Mouse (Mus musculus) small intestine, adult 2 months (tissue): Measurements from ENCODE around the gene Taar7b. TPM values are rescaled to one million over a fixed set of nuclear protein-coding genes. Genes with fewer than 3 reads are reported as not detected.

Experiments used
- H3K27ac ChIP-seq: fragments of 200-500 bp; 2 replicates; pipeline ENCODE4 v1.5.1; 2012; ENCODE audit warnings: low read depth, low read length, control low read depth, inconsistent platforms; ENCODE audit not compliant: insufficient read depth
- H3K27me3 ChIP-seq: fragments of 200-500 bp; 2 replicates; pipeline ENCODE4 v1.6.1; 2012; ENCODE audit warnings: mild to moderate bottlenecking, moderate library complexity, low read length, inconsistent platforms; ENCODE audit not compliant: control insufficient read depth, insufficient read depth
- H3K36me3 ChIP-seq: fragments of 200-500 bp; 2 replicates; pipeline ENCODE4 v1.6.1; 2012; ENCODE audit warnings: mild to moderate bottlenecking, low read length, control low read depth, inconsistent platforms; ENCODE audit not compliant: control insufficient read depth, insufficient read depth
- H3K4me1 ChIP-seq: fragments of 200-500 bp; 2 replicates; pipeline ENCODE4 v1.6.1; 2012; ENCODE audit warnings: low read length, inconsistent platforms, mixed read lengths; ENCODE audit not compliant: control insufficient read depth, insufficient read depth, insufficient read length
- H3K4me3 ChIP-seq: fragments of 200-500 bp; 2 replicates; pipeline ENCODE4 v1.5.1; 2012; ENCODE audit warnings: low read depth, mild to moderate bottlenecking, control low read depth, inconsistent platforms, low read length, moderate library complexity
- CTCF ChIP-seq: fragments of 200-500 bp; IDR thresholded peaks from 2 replicates; pipeline ENCODE4 v1.5.1; 2012; ENCODE audit warnings: low read depth, mild to moderate bottlenecking, control low read depth, inconsistent platforms, low read length, moderate library complexity, mixed read lengths; ENCODE audit not compliant: insufficient replicate concordance, insufficient read length; ENCODE audit errors: extremely low read depth
- POLR2A ChIP-seq: fragments of 200-500 bp; IDR thresholded peaks from 2 replicates; pipeline ENCODE4 v1.6.1; 2012; ENCODE audit warnings: low read depth, mild to moderate bottlenecking, control low read depth, inconsistent platforms, low read length, moderate library complexity
- WGBS: fragments of 180-500 bp; shearing (Covaris S2); methylation state at CpG from one replicate; pipeline ENCODE4 v1.1.7; 2018; 5-methylcytosine and 5-hydroxymethylcytosine counted together
- polyA plus RNA-seq: library from polyadenylated mRNA; depleted of rRNA; stranded (reverse); fragments of >200 nt; gene quantifications from 2 replicates; pipeline ENCODE4 v1.2.3, GENCODE M21; 2012; rRNA removed

Taar7b gene
- polyA plus RNA-seq, result not detected in 2 replicates

GRCm38 (mm10) chr10:23999639-24000038 is at the start of gene Taar7b:
TSS of gene Taar7b (plus strand) at chr10:23999939.
- Histone ChIP-seq H3K36me3 (no peaks in the 10 kb centered on the region), H3K27ac (no peak within 1 kb of the TSS), H3K4me1 (no peaks in the 10 kb centered on the region), H3K4me3 (no peak within 1 kb of the TSS), H3K27me3 (no peaks in the 10 kb centered on the region)
- TF ChIP-seq CTCF (no peak), POLR2A (no peak)
- WGBS, result 71% methylated on average over 1 of the region's 1 CpGs

DNA sequence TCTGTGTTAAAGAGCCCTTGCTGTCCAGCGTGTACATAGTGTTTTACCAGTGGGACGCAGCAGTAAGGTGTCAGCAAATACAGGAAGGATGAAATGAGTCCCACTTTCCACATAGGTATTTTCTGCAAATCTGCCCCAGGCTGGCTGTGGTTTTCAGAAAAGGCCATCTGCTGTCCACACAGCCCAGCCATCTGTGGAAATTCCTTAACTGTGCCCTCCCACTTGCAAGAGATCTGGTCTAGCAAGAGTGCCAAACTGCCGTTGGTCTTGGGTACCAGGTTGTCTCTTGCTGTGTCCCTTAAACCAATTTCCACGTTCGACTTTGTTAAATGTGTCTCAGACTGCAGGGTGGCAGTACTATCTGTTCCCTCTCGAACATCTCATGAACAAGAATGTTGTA is 48.0 kb upstream of the Taar7b start:
- Histone ChIP-seq H3K36me3 (no peaks in the 10 kb centered on the region), H3K4me1 (no peaks in the 10 kb centered on the region), H3K27ac (no peak overlapping the region), H3K27me3 (no peaks in the 10 kb centered on the region), H3K4me3 (no peak overlapping the region)
- TF ChIP-seq CTCF, result no peak
- TF ChIP-seq POLR2A, result no peak
- 79% methylated on average over 6 of the region's 6 CpGs for WGBS

- Histone ChIP-seq H3K4me3 (no peak overlapping the region), H3K36me3 (no peaks in the 10 kb centered on the region), H3K4me1 (peaks cover 2% of the 10 kb centered on the region; the same call in 1 of the 2 replicates), H3K27me3 (no peaks in the 10 kb centered on the region), H3K27ac (no peak overlapping the region)
- TF ChIP-seq POLR2A, result no peak
- TF ChIP-seq CTCF, result no peak
- 21% methylated on average over 3 of the region's 3 CpGs for WGBS
These were observed 40.7 kb upstream of the Taar7b start for GRCm38 (mm10) chr10:23959071-23959470.

DNA sequence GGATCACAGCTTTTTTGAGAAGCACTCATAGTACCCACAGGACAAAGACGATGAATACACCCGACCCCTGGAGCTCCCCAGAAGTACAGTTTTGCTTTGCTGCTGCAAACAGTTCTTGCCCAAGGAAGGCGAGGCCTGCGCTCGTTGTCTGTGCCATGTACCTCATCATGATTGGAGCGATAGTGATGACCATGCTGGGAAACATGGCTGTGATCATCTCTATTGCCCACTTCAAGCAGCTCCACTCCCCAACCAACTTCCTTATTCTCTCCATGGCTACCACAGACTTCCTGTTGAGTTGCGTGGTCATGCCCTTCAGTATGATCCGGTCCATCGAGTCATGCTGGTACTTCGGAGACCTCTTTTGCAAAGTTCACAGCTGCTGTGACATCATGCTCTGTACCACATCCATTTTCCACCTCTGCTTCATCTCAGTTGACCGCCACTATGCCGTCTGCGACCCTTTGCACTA is 39.3 kb upstream of the Taar7b start, which contains the start of gene Taar4:
Gene Taar4 (plus strand): TSS at position 51 of the 472 bp plus-strand sequence.
- Histone ChIP-seq H3K36me3 (no peaks in the 10 kb centered on the region), H3K27me3 (no peaks in the 10 kb centered on the region), H3K27ac (no peak within 1 kb of the TSS), H3K4me3 (no peak within 1 kb of the TSS), H3K4me1 (peaks cover 2% of the 10 kb centered on the region; the same call in 1 of the 2 replicates)
- TF ChIP-seq POLR2A, result no peak
- TF ChIP-seq CTCF, result no peak
- 92% methylated on average over 13 of the region's 13 CpGs for WGBS

DNA sequence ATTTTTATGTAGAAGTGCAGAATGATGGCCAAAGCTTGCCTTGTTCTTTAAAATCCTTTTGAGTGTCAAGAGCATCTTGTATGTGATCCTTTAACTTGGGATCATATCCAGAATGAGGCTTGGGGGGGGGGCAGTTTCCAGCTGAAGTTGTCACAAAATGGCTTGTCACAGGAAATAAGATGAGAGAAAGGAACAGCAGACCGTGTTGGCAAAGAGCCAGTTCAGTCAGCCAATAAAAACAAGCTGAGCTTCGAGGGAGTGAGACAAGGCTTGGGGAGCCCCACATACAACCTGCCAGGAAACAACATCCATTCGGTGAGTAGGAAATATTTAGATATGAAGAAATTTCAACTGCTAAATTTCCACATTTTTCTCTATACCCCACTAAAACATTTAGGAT is 36.3 kb upstream of the Taar7b start:
- no peaks in the 10 kb centered on the region for H3K27me3 ChIP-seq
- peaks cover 2% of the 10 kb centered on the region; the same call in 1 of the 2 replicates for H3K4me1 ChIP-seq
- H3K27ac ChIP-seq, result no peak overlapping the region
- H3K4me3 ChIP-seq, result no peak overlapping the region
- WGBS, result 37% methylated on average over 3 of the region's 3 CpGs
- no peaks in the 10 kb centered on the region for H3K36me3 ChIP-seq
- TF ChIP-seq POLR2A, result no peak
- TF ChIP-seq CTCF, result no peak

- H3K27me3 ChIP-seq, result no peaks in the 10 kb centered on the region
- H3K36me3 ChIP-seq, result no peaks in the 10 kb centered on the region
- TF ChIP-seq POLR2A (no peak), CTCF (no peak)
- 92% methylated on average over 6 of the region's 6 CpGs for WGBS
- H3K4me1 ChIP-seq, result no peaks in the 10 kb centered on the region
- no peak overlapping the region for H3K27ac ChIP-seq
- H3K4me3 ChIP-seq, result no peak overlapping the region
These were observed 34.7 kb upstream of the Taar7b start for GRCm38 (mm10) chr10:23964921-23965610.

GRCm38 (mm10) chr10:23970656-23971165 is 29.0 kb upstream of the Taar7b start, which contains the start of gene Taar5:
TSS of gene Taar5 (plus strand) at chr10:23970706.
- WGBS, result 88% methylated on average over 11 of the region's 11 CpGs
- Histone ChIP-seq H3K4me1 (no peaks in the 10 kb centered on the region), H3K4me3 (no peak within 1 kb of the TSS), H3K36me3 (no peaks in the 10 kb centered on the region), H3K27me3 (no peaks in the 10 kb centered on the region), H3K27ac (no peak within 1 kb of the TSS)
- TF ChIP-seq CTCF (no peak), POLR2A (no peak)

DNA sequence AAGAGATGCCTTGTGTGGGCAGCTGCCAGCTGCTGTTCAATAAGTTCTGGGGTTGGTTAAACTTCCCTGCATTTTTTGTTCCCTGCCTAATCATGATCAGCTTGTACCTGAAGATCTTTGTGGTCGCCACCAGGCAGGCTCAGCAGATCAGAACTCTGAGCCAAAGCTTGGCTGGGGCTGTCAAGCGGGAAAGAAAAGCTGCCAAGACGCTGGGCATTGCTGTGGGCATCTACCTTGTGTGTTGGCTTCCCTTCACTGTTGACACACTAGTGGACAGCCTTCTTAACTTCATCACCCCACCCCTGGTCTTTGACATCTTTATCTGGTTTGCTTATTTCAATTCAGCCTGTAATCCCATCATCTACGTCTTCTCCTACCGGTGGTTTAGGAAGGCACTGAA is 28.5 kb upstream of the Taar7b start:
- no peaks in the 10 kb centered on the region for H3K27me3 ChIP-seq
- TF ChIP-seq POLR2A, result no peak
- no peak overlapping the region for H3K4me3 ChIP-seq
- no peak overlapping the region for H3K27ac ChIP-seq
- WGBS, result 87% methylated on average over 5 of the region's 5 CpGs
- no peaks in the 10 kb centered on the region for H3K36me3 ChIP-seq
- no peaks in the 10 kb centered on the region for H3K4me1 ChIP-seq
